Mouse (Mus musculus) G1E (cell line): ENCODE results near the gene Lrch1.

ENCODE experiments used
- CTCF ChIP-seq: IDR thresholded peaks from 2 replicates; pipeline ENCODE4 v1.5.1; 2012; ENCODE audit warnings: low read depth, low read length, inconsistent platforms, mixed read lengths
- GATA1 ChIP-seq: IDR thresholded peaks from 2 replicates; pipeline ENCODE4 v1.6.1; 2012; ENCODE audit warnings: borderline replicate concordance, low read length, inconsistent platforms, mixed read lengths
- TAL1 ChIP-seq: conservative IDR thresholded peaks from 2 replicates; pipeline ENCODE4 v1.6.1; 2012; ENCODE audit warnings: low read depth, low read length, inconsistent platforms, mixed read lengths

DNA sequence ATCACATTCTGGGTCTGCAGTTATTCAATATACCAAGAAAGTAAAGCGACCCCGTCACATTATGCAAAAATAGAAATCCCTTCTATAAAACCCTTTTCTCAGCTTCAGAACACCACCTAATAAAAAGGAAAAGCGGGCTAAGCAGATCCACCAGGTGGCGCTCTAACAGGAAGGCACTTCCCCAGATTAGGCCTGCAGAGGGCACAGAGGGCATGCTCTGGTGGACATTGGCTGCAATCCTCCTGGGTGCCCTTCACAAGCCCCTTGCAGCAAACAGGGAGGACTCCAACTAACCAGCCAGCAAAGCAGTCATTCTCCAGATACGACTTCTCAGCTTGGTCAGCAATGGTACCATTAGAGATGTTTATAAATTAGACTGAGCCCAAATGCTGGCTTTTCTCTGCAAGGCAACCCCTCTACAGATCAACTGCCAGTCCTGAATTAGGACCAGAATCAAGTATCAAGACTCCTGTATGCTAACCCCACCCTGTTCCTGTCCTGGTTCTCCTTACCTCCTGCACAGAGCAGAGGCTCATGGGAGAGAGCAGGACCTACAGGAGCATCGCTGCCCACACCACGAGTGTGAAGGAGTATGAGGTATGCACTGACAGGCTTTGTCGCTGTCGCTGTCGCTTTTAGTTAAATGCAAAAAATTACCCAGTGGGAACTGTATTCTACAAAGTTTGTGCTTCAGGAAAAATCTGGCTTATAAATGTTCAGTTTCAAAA lies 183.3 kb downstream of the Lrch1 start:
- TF ChIP-seq CTCF, result peak; percentile 66
- no peak for TF ChIP-seq GATA1
- TF ChIP-seq TAL1, result no peak
